Mouse (Mus musculus) G1E (cell line): Measurements from ENCODE around the gene Trp53tg5.

ENCODE experiments used
- CTCF ChIP-seq: IDR thresholded peaks from 2 replicates; pipeline ENCODE4 v1.5.1; 2012; ENCODE audit warnings: low read depth, low read length, inconsistent platforms, mixed read lengths
- GATA1 ChIP-seq: IDR thresholded peaks from 2 replicates; pipeline ENCODE4 v1.6.1; 2012; ENCODE audit warnings: borderline replicate concordance, low read length, inconsistent platforms, mixed read lengths
- POLR2AphosphoS5 ChIP-seq: IDR thresholded peaks from 2 replicates; pipeline ENCODE4 v1.6.1; 2012; ENCODE audit warnings: low read depth, low read length, inconsistent platforms; ENCODE audit not compliant: insufficient replicate concordance
- TAL1 ChIP-seq: conservative IDR thresholded peaks from 2 replicates; pipeline ENCODE4 v1.6.1; 2012; ENCODE audit warnings: low read depth, low read length, inconsistent platforms, mixed read lengths

GRCm38 (mm10) chr2:164423464-164423863 lies 50.1 kb downstream of the Trp53tg5 start:
- TF ChIP-seq CTCF (no peak), TAL1 (no peak), GATA1 (no peak), POLR2AphosphoS5 (no peak)
